Mouse (Mus musculus) E14TG2a.4 (cell line): ENCODE measurements around the gene Gm28635.

Experiments used
- CTCF ChIP-seq: conservative IDR thresholded peaks from 2 replicates; pipeline ENCODE4 v1.5.1; 2014; ENCODE audit warnings: low read length
- NANOG ChIP-seq: IDR thresholded peaks from 2 replicates; pipeline ENCODE4 v1.6.1; 2014; ENCODE audit warnings: borderline replicate concordance, low read length, mixed read lengths
- POU5F1 ChIP-seq: IDR thresholded peaks from 2 replicates; pipeline ENCODE4 v1.6.1; 2014; ENCODE audit warnings: low read length, borderline replicate concordance

DNA sequence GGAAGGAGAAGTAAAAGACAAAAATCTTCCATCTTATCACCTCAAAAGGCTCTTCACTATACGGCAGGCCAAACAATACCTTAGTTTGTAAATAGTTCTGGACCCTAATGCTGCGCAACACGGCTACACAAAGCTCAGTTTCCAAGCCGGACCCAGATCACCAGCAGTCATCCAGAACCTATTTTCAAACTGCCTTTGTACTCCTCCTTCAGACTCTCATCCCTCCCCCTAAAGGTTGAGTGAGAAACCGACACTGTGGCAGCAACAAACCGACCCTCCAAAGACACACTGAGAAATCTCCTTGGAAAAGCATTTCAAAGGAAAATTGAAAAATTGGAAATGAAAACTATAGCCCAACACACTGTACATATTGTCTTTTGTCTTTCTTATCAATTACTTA lies 29.5 kb downstream of the Gm28635 start:
- no peak for TF ChIP-seq CTCF
- TF ChIP-seq POU5F1 = no peak
- no peak for TF ChIP-seq NANOG
